Mouse (Mus musculus): ENCODE measurements at regions not wholly inside any gene's neighbourhood (a gene's known extent, or its start where the extent isn't known, plus 50 kb on each side); places are given as distances from the start of the nearest gene placed in this dataset.

DNA sequence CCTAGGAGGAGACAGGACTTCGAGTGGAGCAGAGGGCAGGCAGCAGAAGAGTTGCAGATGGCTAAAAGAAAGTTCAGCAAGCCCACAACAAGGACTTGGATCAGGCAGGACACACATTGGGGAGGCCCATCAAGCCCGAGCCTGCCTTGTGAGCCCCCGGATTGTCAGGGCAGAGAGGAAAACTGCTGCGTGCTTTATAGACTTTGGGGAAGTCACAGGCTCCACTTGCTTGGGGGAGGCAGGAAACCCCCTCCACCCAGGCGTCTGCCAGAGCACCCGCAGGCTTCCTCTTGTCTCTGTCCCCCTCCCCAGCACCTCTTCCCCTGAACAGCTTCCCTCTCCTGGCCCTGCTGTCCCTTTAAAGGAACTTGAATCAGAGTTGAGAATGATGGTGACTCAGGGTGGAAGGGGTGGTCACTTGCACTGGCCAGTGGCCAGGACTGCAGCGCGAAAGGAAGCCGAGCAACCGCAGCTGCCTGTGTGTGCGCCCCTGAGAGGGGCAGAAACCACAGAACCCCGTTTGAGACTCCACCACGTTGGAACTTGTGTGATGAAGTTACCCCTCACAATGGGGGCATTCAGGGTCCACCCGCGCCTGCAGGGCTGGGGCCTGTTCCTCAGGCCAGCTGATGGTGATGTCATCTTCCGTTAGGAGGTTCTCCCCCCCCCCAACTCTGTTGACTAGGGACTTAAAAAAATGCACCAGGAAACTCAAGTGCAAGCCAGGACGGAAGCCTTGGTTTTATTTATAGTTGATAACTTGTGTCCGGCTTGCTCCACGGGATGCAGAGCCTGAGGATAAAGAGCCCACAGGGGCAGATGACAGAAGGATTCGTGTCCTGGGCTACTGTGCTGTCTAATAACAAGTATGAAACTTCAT lies 96.4 kb downstream of the 1810010D01Rik start:
- H3K27ac ChIP-seq: peak overlapping the region; percentile 72
- peak; percentile 56 to 64 for DNase-seq (ENCODE audit: low spot score in 2 of 2)
- H3K4me3 ChIP-seq: peak overlapping the region; percentile 2
- no peak for TF ChIP-seq CTCF (conservative IDR thresholded peaks at IDR 0.05)

GRCm38 (mm10) chr7:145110657-145111251 lies 97.2 kb downstream of the 1810010D01Rik start:
- TF ChIP-seq CTCF (conservative IDR thresholded peaks at IDR 0.05): no peak
- Histone ChIP-seq H3K4me3 (no peak overlapping the region; the same call in 1 of the 2 replicates), H3K27ac (peak overlapping the region; percentile 72)
- no peak for DNase-seq (ENCODE audit: low spot score in 2 of 2)

DNA sequence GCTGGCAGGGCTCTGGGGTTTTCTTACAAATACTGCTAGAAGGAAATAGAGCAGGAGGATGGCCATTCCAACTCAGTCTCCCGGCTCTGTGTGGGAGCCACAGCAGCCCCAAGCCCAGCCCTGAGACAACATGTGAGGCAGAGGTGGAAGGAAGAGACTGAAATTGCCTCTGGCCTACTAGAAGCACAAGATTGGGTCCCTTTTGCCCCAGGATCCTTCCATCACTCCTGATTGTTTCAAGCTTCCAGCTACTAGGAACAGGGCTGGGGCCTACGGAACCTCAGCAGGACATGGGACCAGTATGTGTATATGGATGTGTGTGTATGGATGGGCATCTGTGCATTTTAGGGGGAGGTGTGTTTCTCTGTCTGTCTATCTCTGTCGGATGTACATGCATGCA lies 97.9 kb downstream of the 1810010D01Rik start:
- H3K27ac ChIP-seq: no peak overlapping the region
- no peak for TF ChIP-seq CTCF (conservative IDR thresholded peaks at IDR 0.05)
- H3K4me3 ChIP-seq: no peak overlapping the region
- no peak for DNase-seq (ENCODE audit: low spot score in 2 of 2)

- no peak for TF ChIP-seq CTCF (conservative IDR thresholded peaks at IDR 0.05)
- H3K27ac ChIP-seq: no peak overlapping the region
- H3K4me3 ChIP-seq: no peak overlapping the region
- DNase-seq (ENCODE audit: low spot score in 2 of 2): no peak
These were observed 98.4 kb downstream of the 1810010D01Rik start for GRCm38 (mm10) chr7:145109471-145109870.

DNA sequence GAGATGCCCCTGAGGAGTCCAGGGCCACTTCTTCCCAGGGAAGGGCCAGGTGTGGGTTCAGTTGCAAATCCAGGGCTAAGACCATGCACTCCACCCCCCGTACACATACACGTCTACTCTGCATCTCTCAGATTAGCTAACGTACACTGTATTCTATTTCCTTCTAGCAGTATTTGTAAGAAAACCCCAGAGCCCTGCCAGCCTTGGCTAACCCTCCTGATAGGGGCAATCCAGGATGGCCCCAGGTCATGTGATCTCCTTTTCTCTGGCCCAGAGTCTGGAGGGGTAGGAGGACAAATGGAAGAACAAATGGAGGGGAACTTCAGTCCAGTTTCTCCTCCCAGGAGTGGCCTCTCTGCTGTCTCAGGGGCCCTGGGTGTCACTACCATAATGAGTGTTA lies 98.9 kb downstream of the 1810010D01Rik start:
- no peak overlapping the region for H3K27ac ChIP-seq
- no peak for DNase-seq (ENCODE audit: low spot score in 2 of 2)
- no peak overlapping the region for H3K4me3 ChIP-seq
- TF ChIP-seq CTCF (conservative IDR thresholded peaks at IDR 0.05): no peak

DNA sequence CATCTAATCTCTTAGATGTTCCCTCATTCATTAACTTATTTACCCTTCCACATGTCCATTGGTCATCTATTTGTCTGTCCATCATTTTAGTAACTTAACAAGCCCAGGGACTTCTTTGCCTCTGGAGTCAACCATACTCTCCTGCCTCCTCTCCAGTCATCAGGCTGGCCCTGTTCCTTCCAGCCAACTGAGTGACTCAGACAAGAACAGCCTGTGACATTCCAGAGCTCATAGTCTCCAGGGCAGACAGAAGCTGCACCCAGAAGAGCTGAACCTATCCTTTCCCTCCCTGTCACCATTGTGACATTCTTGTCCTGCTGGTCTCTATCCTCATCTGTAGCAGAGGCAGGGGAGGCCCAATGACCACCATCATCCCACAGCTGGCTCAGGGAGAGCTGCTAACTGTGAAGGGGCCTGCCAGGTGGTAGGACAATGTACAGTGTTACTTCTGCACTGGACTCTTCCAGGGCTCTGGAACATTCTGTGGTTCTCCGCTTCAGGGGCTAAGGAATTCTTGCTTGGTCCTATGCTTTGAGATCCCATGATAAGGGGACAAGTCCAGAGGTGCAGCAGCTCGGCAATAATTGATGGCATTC lies 100.2 kb downstream of the 1810010D01Rik start:
- Histone ChIP-seq H3K27ac (no peak overlapping the region), H3K4me3 (no peak overlapping the region)
- TF ChIP-seq CTCF (conservative IDR thresholded peaks at IDR 0.05): no peak
- DNase-seq (ENCODE audit: low spot score in 2 of 2): no peak

GRCm38 (mm10) chr7:145106494-145106849 lies 101.4 kb downstream of the 1810010D01Rik start:
- no peak for TF ChIP-seq CTCF (conservative IDR thresholded peaks at IDR 0.05)
- DNase-seq (ENCODE audit: low spot score in 2 of 2): no peak
- Histone ChIP-seq H3K27ac (no peak overlapping the region), H3K4me3 (no peak overlapping the region)

GRCm38 (mm10) chr7:145105831-145106493 lies 102.0 kb downstream of the 1810010D01Rik start:
- no peak for DNase-seq (ENCODE audit: low spot score in 2 of 2)
- no peak overlapping the region for H3K27ac ChIP-seq
- H3K4me3 ChIP-seq: no peak overlapping the region
- TF ChIP-seq CTCF (conservative IDR thresholded peaks at IDR 0.05): no peak

DNA sequence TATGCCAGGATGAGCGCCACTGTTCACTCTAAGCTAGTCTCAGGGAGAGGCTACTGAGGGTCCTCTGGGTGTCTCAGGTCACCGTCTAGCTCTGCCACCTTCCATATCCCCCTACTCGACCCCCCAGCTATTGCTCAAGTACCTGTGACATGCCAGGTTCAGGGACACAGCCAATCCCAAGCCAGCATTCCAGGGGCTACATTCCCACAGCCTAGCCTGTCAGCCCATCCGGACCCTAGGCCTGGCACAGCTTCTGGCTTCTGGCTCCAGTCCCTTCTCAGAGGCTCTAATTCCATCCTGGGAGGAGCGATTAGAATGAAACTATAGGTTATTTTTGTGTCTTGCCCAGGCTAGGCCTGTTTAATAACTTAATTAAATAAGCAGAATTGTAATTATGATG lies 105.2 kb downstream of the 1810010D01Rik start:
- no peak for DNase-seq (ENCODE audit: low spot score in 2 of 2)
- H3K27ac ChIP-seq: 0 out of 2 replicates have a peak overlapping the region, but pooled peaks have one; percentile 41
- no peak overlapping the region for H3K4me3 ChIP-seq
- no peak for TF ChIP-seq CTCF (conservative IDR thresholded peaks at IDR 0.05)

- Histone ChIP-seq H3K27ac (0 out of 2 replicates have a peak overlapping the region, but pooled peaks have one; percentile 41), H3K4me3 (no peak overlapping the region)
- peak; percentile 14 to 28 for DNase-seq (ENCODE audit: low spot score in 2 of 2)
- TF ChIP-seq CTCF (conservative IDR thresholded peaks at IDR 0.05): no peak
These were observed 105.7 kb downstream of the 1810010D01Rik start for GRCm38 (mm10) chr7:145102216-145102615.

DNA sequence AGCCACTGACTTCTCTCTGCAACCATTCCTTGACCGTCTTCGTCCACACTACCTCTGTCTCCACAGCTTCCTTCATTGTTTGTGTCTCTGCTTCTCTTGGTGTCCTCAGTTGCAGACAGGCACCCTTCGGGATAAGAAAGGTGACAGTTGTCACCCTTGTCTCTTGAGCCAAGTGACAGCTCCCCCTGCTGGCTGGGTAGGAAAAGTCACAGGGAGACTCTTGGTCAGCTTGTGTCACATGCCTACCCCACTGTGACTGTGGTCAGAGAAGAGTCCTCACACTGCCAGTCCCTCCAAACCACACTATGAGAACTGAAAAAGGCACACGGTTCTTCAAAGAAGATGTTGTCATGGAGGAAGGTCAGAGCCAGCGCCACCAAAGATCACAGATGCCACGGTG lies 109.6 kb downstream of the 1810010D01Rik start:
- Histone ChIP-seq H3K27ac (no peak overlapping the region), H3K4me3 (no peak overlapping the region)
- DNase-seq (ENCODE audit: low spot score in 2 of 2): no peak
- peak; percentile 69 for TF ChIP-seq CTCF (conservative IDR thresholded peaks at IDR 0.05)

- DNase-seq (ENCODE audit: low spot score in 2 of 2): no peak
- Histone ChIP-seq H3K27ac (no peak overlapping the region), H3K4me3 (no peak overlapping the region)
- no peak for TF ChIP-seq CTCF (conservative IDR thresholded peaks at IDR 0.05)
These were observed 113.8 kb downstream of the 1810010D01Rik start for GRCm38 (mm10) chr7:145094134-145094526.
